Mouse (Mus musculus) hindbrain, embryonic 13.5 days (tissue): ENCODE results near the gene Rras. TPM values are rescaled to one million over a fixed set of nuclear protein-coding genes. Genes with fewer than 3 reads are reported as not detected.

Source experiments
- ATAC-seq: fragments of 200-750 bp; cut with Nextera tagmentation; 2 replicates; pipeline ENCODE4 v1.8.0; 2017; ENCODE audit warnings: moderate TSS enrichment; ENCODE audit not compliant: low FRiP score
- H3K27ac ChIP-seq: fragments of 300-500 bp; sonication (generic); 2 replicates; pipeline ENCODE4 v1.5.1; 2015; ENCODE audit warnings: inconsistent platforms, mild to moderate bottlenecking, moderate library complexity
- H3K27me3 ChIP-seq: fragments of 300-500 bp; sonication (generic); 2 replicates; pipeline ENCODE4 v1.6.1; 2015; ENCODE audit warnings: mild to moderate bottlenecking, inconsistent platforms
- H3K36me3 ChIP-seq: fragments of 300-500 bp; sonication (generic); 2 replicates; pipeline ENCODE4 v1.6.1; 2015; ENCODE audit warnings: mild to moderate bottlenecking, inconsistent platforms
- H3K4me1 ChIP-seq: fragments of 300-500 bp; sonication (generic); replicated peaks from 2 replicates; pipeline ENCODE4 v1.6.1; 2015; ENCODE audit warnings: inconsistent platforms
- H3K4me2 ChIP-seq: fragments of 300-500 bp; sonication (generic); 2 replicates; pipeline ENCODE4 v1.6.1; 2015; ENCODE audit warnings: inconsistent platforms, mild to moderate bottlenecking, moderate library complexity
- H3K4me3 ChIP-seq: fragments of 300-500 bp; sonication (generic); 2 replicates; pipeline ENCODE4 v1.5.1; 2015; ENCODE audit warnings: mild to moderate bottlenecking, inconsistent platforms
- H3K9ac ChIP-seq: fragments of 300-500 bp; sonication (generic); 2 replicates; pipeline ENCODE4 v1.6.1; 2015; ENCODE audit warnings: mild to moderate bottlenecking, inconsistent platforms
- H3K9me3 ChIP-seq: fragments of 300-500 bp; sonication (generic); 2 replicates; pipeline ENCODE4 v1.6.1; 2016; ENCODE audit warnings: inconsistent platforms
- WGBS: fragments of 180-500 bp; shearing (Covaris S2); methylation state at CpG from one replicate; pipeline ENCODE4 v1.1.7; 2015; 5-methylcytosine and 5-hydroxymethylcytosine counted together
- polyA plus RNA-seq: library from polyadenylated mRNA; unstranded; fragments of >200 nt; fragmentation: Nextera tagmentation; extraction: Ambion mirVana; gene quantifications from 2 replicates; pipeline ENCODE4 v1.2.1, GENCODE M21; 2015

Gene Rras
- polyA plus RNA-seq, 1 experiment from 2014 or later: 15.4 TPM

DNA sequence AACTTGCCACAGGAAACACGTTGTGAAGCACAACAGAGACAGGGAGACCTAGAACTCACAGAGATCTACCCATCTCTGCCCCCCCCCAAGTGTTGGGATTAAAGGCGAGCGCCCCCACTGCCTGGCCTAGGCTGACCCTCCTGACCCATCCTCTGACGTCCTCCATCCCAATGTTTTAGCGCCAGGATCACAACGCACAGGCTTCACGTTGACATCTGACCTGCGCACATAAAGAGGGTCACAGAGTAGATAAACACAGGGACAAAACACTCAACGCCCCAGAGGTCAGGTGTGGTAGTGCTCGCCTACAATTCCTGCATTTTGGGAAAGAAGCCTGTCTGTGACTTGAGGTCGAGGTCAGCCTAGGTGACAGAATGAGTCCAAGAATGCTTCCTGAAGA is 18.9 kb downstream of the Rras start:
- 90% methylated on average over 11 of the region's 11 CpGs for WGBS
- no peak for ATAC-seq
- no peaks in the 10 kb centered on the region for H3K9me3 ChIP-seq
- H3K27me3 ChIP-seq: no peaks in the 10 kb centered on the region
- peaks cover 99% of the 10 kb centered on the region for H3K36me3 ChIP-seq
- H3K27ac ChIP-seq: no peak overlapping the region
- no peak overlapping the region for H3K4me2 ChIP-seq
- H3K9ac ChIP-seq: no peak overlapping the region
- no peak overlapping the region for H3K4me3 ChIP-seq
- H3K4me1 ChIP-seq: no peaks in the 10 kb centered on the region

DNA sequence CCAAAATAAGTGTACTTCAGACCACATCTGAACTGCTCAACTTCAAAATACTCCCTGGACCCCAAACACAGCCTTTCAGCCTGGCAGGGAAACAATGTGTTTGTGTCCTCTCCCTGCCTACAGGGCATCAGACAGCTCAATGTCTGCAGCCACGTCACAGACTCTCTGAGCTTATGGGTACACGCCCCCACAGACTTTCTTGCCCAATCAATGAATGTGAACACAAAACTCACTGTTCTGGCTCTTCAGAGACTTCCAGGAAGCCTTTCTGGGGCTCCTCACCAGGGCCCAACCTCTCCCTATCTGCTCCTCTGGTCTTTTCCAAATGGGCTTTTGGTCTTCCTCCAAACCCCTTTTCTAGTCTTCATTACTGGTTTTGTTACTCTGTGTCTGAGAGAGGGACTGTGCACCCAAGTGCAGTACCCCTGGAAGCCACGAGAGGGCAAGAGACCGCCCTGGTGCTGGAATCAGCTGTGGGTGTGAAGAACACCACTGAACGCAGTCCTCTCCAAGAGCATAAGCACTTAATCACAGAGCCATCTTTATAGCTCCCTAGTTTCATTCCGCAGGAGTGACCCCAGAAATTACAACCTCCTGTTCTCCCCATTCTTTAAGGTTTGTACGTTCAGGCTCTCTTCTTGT is 20.1 kb downstream of the Rras start:
- H3K36me3 ChIP-seq: peaks cover 99% of the 10 kb centered on the region
- no peak overlapping the region for H3K4me2 ChIP-seq
- no peaks in the 10 kb centered on the region for H3K9me3 ChIP-seq
- ATAC-seq: no peak
- H3K9ac ChIP-seq: no peak overlapping the region
- no peak overlapping the region for H3K4me3 ChIP-seq
- WGBS: 70% methylated on average over 7 of the region's 7 CpGs
- no peaks in the 10 kb centered on the region for H3K4me1 ChIP-seq
- no peaks in the 10 kb centered on the region for H3K27me3 ChIP-seq
- no peak overlapping the region for H3K27ac ChIP-seq

DNA sequence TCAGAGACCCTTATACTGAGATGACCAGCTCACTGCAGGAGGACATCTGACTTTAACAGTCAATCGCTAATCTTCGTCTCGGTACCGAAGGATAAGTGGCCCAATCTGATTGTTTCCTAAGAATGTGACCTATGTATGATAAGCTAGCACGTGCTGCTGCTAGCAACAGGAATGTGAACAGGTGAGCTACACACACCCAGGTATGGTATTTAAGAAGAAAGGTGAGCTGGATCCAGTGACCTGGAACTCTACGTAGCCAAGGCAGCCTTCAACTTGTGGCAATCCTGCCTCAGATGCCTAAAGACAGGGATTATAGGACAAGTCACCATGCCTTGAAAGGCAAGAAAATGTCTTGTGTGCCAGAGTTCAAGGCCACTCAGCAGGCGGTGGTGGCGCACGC is 20.6 kb downstream of the Rras start:
- Histone ChIP-seq H3K9ac (no peak overlapping the region), H3K4me2 (no peak overlapping the region), H3K4me3 (no peak overlapping the region), H3K36me3 (peaks cover 99% of the 10 kb centered on the region), H3K27ac (no peak overlapping the region), H3K4me1 (no peaks in the 10 kb centered on the region), H3K27me3 (no peaks in the 10 kb centered on the region), H3K9me3 (no peaks in the 10 kb centered on the region)
- WGBS: 99% methylated on average over 9 of the region's 9 CpGs
- ATAC-seq: no peak

DNA sequence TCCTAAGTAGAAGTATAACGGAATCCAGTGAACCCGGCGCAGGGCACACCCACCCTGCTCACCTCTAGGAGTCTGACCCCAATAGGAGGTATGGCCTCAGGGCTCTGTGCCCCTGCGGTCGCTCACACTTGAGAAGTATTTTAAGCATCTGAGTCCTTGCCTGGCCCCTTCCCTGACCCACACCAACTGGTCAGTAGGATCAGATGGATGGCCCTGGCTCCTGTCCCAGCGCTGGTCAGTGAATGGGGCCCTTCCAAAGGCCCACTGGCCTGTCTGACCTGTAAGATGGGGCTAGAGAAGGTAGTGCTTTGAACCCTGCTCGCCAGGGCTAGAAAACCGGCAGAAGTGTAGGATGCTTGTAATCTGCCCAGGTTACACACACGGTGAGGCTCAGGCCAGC is 23.1 kb downstream of the Rras start:
- Histone ChIP-seq H3K4me1 (no peaks in the 10 kb centered on the region), H3K9me3 (no peaks in the 10 kb centered on the region), H3K36me3 (peaks cover 99% of the 10 kb centered on the region), H3K27me3 (no peaks in the 10 kb centered on the region), H3K9ac (no peak overlapping the region), H3K4me2 (no peak overlapping the region), H3K4me3 (no peak overlapping the region), H3K27ac (no peak overlapping the region)
- no peak for ATAC-seq
- 96% methylated on average over 9 of the region's 9 CpGs for WGBS

DNA sequence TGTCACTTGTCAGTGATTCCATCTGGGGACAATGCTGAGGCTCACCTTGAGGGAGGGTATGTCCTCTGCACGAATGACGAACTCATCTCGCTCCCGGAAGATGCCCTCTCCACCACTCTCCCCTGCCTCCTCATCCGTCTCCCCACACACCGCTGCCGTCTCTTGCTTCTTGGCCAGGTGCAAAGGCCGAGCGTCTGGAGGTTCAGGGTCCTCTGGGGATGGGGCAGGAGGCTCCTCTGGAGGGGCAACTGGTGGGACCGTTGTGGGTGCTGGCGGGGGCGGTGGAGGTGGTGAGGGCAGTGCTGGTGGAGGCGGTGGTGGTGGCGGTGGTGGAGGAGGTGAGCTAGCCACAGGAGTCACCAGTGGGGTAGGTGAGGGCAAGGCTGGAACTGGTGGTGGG is 25.5 kb downstream of the Rras start:
- Histone ChIP-seq H3K36me3 (peaks cover 99% of the 10 kb centered on the region), H3K27ac (no peak overlapping the region), H3K4me2 (no peak overlapping the region), H3K4me1 (peaks cover 6% of the 10 kb centered on the region; the same call in 1 of the 2 replicates), H3K9me3 (no peaks in the 10 kb centered on the region), H3K4me3 (no peak overlapping the region), H3K9ac (no peak overlapping the region), H3K27me3 (no peaks in the 10 kb centered on the region)
- WGBS: 96% methylated on average over 14 of the region's 14 CpGs
- no peak for ATAC-seq

DNA sequence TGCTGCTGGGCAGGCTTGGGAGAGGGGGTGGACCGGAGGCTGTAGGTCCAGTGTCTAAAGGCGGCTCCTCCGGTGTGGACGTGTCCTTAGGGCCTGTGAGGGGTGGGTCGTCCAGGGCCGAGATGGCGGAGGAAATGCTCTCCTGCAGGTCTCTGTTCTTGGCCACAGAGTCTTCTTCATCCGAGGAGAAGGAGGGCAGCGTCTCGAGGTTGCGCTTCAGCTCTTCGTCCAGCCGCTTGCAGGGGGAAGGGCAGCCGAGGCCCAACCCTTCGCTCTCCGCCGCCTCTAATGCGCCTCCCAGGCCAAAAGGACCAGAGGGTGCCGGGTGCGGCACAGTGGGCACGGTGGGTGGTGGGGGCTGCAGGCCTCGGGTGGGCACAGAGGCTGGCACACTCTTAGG is 28.0 kb downstream of the Rras start:
- peaks cover 24% of the 10 kb centered on the region for H3K4me1 ChIP-seq
- H3K9me3 ChIP-seq: no peaks in the 10 kb centered on the region
- no peak overlapping the region for H3K27ac ChIP-seq
- H3K4me2 ChIP-seq: no peak overlapping the region
- H3K4me3 ChIP-seq: no peak overlapping the region
- no peak for ATAC-seq
- H3K9ac ChIP-seq: no peak overlapping the region
- 95% methylated on average over 22 of the region's 22 CpGs for whole genome bisulfite sequencing
- H3K27me3 ChIP-seq: no peaks in the 10 kb centered on the region
- H3K36me3 ChIP-seq: peaks cover 96% of the 10 kb centered on the region

DNA sequence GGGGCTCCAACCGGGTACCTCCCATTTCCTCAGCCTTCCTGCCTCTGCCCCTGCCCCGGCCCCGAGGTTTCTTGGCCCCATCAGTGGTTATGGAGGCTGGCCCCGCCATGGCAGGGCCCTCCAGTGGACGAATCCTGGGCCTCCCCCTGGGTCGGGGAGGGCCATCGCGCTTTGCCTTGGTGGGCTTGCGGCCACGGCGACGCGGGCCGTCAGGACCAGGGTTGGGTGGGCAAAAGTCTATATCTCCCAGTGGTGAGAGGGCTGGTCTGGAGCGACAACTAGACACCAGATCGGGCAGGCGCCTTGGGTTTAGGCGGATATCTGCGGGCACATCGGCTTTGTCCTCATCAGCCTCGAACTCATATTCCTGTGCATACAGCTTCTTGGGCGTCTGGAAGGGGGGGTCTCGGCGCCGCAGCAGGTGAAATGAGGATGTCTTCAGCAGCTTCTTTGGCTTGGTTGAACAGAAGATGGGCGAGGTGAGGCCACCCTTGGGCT is 29.1 kb downstream of the Rras start:
- no peaks in the 10 kb centered on the region for H3K27me3 ChIP-seq
- WGBS: 95% methylated on average over 24 of the region's 26 CpGs
- H3K4me1 ChIP-seq: peaks cover 35% of the 10 kb centered on the region
- peaks cover 85% of the 10 kb centered on the region for H3K36me3 ChIP-seq
- no peak overlapping the region for H3K9ac ChIP-seq
- H3K4me3 ChIP-seq: no peak overlapping the region
- no peak overlapping the region for H3K4me2 ChIP-seq
- H3K27ac ChIP-seq: no peak overlapping the region
- ATAC-seq: no peak
- H3K9me3 ChIP-seq: no peaks in the 10 kb centered on the region

DNA sequence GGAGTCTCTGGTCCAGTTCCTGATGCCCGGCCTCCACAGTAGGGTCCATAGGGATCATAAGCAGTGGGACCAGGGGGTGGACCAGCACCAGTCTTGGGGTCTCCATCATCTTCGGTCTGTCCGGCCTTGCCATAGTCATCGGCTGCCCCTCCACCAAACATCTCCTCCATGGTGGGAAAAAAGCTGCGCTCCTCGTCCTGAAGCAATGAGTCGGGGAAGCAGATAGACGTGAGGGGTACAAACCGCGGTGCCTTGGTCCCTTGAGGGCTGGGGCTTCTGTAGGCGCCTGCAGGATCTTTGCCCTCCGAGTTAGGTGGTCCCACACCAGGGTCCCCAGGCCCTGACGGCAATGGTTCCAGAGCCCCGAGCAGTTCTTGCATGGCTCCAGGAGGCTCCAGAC is 29.7 kb downstream of the Rras start:
- Histone ChIP-seq H3K27ac (no peak overlapping the region), H3K4me2 (no peak overlapping the region), H3K9ac (no peak overlapping the region), H3K27me3 (no peaks in the 10 kb centered on the region), H3K9me3 (no peaks in the 10 kb centered on the region), H3K4me1 (peaks cover 36% of the 10 kb centered on the region), H3K4me3 (no peak overlapping the region), H3K36me3 (peaks cover 79% of the 10 kb centered on the region)
- ATAC-seq: no peak
- 96% methylated on average over 14 of the region's 14 CpGs for WGBS

DNA sequence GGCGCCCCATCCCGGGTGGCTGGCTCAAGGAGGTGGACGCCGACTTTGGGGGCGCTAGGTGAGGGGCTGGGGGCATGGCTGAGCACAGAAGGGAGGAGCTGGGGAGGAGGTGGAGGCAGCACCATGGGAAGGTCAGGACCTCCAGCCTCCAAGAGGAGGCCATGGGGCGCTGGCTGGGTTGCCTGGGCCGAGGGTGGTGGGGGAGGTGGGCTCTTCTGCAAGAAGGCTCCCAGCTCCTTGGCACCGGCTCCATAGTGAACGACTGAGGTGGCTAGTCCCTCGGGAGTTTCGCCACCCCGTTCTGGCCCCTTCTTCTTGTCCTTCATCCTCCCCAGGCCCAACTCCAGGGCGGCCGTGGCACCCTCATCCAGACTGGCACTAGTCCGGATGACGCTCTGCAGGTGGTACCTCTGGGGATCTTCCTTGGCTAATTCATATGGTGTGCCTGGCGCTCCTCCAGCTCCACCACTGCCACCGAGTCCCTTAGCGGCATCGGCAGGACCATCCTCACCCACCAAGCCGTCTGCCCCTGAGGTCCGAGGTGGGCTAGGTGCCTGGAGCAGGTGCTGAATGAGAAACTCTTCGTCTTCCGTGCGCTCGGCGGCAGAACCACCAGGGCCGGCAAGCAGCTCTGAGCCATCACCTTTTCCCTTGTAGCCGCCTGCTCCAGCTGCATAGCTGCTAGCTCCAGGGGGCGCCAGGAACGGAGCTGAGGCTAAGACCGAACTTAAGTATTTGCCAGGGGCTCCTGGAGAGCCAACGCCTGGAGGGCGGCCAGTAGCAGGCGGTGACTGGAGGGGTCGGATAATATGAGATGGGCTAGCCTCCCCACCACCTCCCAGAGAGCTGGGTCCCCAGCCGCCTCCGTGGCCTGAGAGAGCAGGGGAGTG is 30.5 kb downstream of the Rras start:
- peaks cover 71% of the 10 kb centered on the region for H3K36me3 ChIP-seq
- H3K4me3 ChIP-seq: no peak overlapping the region
- WGBS: 94% methylated on average over 37 of the region's 38 CpGs
- H3K27ac ChIP-seq: 0 out of 2 replicates have a peak overlapping the region, but pooled peaks have one; percentile 2
- no peaks in the 10 kb centered on the region for H3K9me3 ChIP-seq
- H3K27me3 ChIP-seq: no peaks in the 10 kb centered on the region
- no peak overlapping the region for H3K4me2 ChIP-seq
- H3K4me1 ChIP-seq: peaks cover 36% of the 10 kb centered on the region
- no peak for ATAC-seq
- H3K9ac ChIP-seq: 0 out of 2 replicates have a peak overlapping the region, but pooled peaks have one; percentile 6

DNA sequence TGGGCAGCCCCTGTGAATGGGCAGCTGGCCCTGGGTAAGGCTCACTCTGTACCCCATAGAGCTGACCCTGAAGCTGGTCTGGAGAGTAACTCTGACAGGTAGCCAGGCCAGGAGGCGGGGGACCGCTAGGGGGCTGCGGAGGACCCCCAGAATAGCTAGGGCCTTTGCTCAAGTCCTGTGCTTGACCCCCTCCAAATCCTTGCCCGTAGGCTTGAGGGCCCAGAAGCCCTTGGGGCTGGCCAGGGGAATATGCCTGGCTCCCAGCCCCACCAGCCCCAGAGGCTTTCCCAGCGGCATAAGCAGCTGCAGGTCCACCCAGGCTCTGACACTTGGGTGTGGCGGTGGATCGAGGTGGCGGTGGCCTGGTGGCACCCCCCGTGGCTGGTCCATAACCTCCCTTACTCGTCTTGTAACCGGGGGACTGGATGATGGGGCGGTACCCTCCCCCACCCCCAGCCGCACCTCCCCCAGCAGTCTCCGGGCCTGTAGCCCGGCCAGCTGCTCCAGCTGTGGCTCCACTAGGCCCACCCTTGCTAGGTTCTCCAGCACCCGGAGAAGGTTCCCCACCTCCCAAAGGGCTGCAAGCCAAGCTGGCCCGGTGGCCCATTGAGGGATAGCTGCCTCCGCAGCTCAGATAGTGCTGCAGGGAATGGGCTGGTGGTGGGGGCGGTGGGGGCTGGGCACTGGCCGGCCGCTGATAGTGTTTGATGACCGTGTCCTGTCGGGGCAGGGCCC is 31.3 kb downstream of the Rras start:
- no peaks in the 10 kb centered on the region for H3K27me3 ChIP-seq
- H3K4me3 ChIP-seq: no peak overlapping the region
- no peak overlapping the region for H3K4me2 ChIP-seq
- H3K36me3 ChIP-seq: peaks cover 63% of the 10 kb centered on the region
- no peak for ATAC-seq
- H3K27ac ChIP-seq: 0 out of 2 replicates have a peak overlapping the region, but pooled peaks have one; percentile 2
- H3K9me3 ChIP-seq: no peaks in the 10 kb centered on the region
- WGBS: 95% methylated on average over 23 of the region's 23 CpGs
- H3K4me1 ChIP-seq: peaks cover 41% of the 10 kb centered on the region
- 0 out of 2 replicates have a peak overlapping the region, but pooled peaks have one; percentile 6 for H3K9ac ChIP-seq

DNA sequence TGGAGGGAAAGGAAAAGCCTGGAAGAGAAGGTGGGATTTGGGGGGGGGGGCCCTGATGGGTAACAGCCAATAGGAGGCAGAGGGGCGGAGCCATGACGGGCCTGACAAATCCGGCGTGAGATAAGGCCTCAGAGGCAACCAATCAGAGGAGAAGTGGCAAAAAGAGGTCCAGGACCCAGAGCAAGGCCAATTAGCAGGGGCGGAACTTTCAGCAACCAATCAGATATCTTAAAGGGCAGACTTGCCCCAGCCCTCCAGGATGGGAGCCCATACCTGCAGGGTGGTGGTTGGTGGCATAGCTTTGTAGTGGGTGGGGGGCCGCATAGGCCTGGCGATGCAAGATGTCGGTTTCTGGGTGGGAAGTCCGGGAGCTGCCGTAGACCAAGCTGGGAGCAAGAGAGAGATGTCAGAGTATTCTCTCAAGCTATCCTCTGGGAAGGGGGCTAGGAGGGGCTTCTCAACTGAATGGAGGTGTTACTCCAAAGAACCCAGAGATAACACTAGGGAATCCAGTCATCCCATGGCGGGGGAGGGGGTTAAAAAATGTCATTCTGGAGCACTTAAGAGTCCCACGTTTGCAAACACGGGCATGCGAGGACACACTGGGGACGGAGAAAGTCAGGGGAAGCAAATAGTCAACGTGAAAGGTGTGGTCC is 33.3 kb downstream of the Rras start:
- peak; percentile 64 for ATAC-seq
- Histone ChIP-seq H3K27me3 (no peaks in the 10 kb centered on the region), H3K4me3 (peak overlapping the region; percentile 95), H3K9ac (peak overlapping the region; percentile 98), H3K27ac (peak overlapping the region; percentile 100), H3K4me1 (peaks cover 42% of the 10 kb centered on the region), H3K4me2 (peak overlapping the region; percentile 99), H3K36me3 (peaks cover 43% of the 10 kb centered on the region), H3K9me3 (no peaks in the 10 kb centered on the region)
- 3% methylated on average over 16 of the region's 16 CpGs for WGBS

DNA sequence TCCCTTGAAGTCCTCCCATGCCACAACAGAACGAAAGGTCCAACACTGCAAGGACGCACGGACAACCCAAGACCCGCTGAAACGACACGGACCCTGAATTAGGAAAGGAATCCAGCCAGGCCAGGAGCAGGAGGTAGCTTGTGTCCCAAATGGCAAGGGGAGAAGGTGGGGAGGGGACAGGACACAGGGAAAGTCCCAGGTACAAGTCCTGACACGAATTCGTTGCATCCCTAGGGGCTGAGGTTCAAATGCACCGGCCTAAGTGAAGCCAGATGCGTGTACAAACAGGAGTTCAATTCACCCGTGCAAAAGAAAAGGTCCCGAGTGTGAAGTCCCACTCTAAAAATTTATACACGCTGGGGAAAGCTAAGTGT is 33.8 kb downstream of the Rras start:
- Histone ChIP-seq H3K4me3 (peak overlapping the region; percentile 95), H3K4me1 (peaks cover 39% of the 10 kb centered on the region), H3K9ac (peak overlapping the region; percentile 98), H3K27me3 (no peaks in the 10 kb centered on the region), H3K9me3 (no peaks in the 10 kb centered on the region), H3K27ac (peak overlapping the region; percentile 100), H3K4me2 (peak overlapping the region; percentile 99), H3K36me3 (peaks cover 38% of the 10 kb centered on the region)
- no peak for ATAC-seq
- WGBS: 2% methylated on average over 13 of the region's 13 CpGs
